Mouse (Mus musculus) erythroblast, adult 5-6 weeks (primary cell): ENCODE data around the gene Poc1b. TPM values are rescaled to one million over a fixed set of nuclear protein-coding genes. Genes with fewer than 3 reads are reported as not detected.

Experiments used
- ATAC-seq: replicated peaks from 2 replicates; pipeline ENCODE4 v1.8.0; 2016; ENCODE audit warnings: moderate number of reproducible peaks, mild to moderate bottlenecking, moderate TSS enrichment, inconsistent platforms; ENCODE audit not compliant: poor library complexity, low FRiP score, severe bottlenecking
- total RNA-seq, 2 experiments: library from RNA; stranded (forward) in 1 of 2; stranded (reverse) in 1 of 2; fragments of 150-400 nt in 1 of 2; fragments of 200-764, 138-1000 nt in 1 of 2; gene quantifications; 2 replicates each; pipeline versions ENCODE4 v1.2.3 to v1.2.4; 2015 to 2017; ENCODE audit warnings: low replicate concordance in 2 of 2

Poc1b gene
- total RNA-seq, 2 experiments from 2014 or later: 3.7 to 18.6 TPM

DNA sequence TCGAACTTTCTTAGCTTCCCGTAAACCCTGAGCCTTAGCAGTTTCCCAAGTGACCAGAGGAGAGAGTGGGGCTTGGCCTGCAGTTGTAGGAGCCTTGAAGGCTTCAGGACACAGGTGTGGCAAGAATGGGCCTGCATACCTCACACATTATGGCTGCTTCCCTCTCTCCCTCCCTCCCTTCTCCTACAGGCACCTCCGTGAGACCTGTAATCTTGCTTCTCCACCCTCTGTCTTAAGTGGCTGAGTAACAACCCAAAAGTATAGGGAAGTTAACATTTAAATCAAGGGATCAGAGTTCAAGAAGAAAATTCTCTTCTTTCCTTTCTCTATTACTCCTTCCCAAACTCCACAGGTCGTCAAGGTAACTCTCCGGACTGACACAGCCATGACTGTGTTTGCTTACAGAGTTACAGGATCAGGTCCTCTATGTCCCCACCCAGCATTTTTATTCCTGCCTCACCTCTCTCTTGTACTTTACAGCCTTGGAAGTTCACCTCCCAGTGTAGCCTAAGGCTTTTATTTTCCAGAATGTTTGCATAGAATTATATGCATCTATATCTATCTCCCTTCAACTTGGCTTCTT, 137.2 kb downstream of the Poc1b start:
- no peak for ATAC-seq

GRCm38 (mm10) chr10:99244655-99245260, 137.9 kb downstream of the Poc1b start:
- ATAC-seq: no peak

- ATAC-seq: no peak
Observed at GRCm38 (mm10) chr10:99246797-99247508, 140.1 kb downstream of the Poc1b start.

Other genes starting within 250 kb of the Poc1b start
- gene Atp2b1, start 192.6 kb upstream of the Poc1b start, total RNA-seq (2015; ENCODE audit: low replicate concordance): 11.1 and 19.4 TPM in 2 replicates
- gene Atp2b1, start 192.6 kb upstream of the Poc1b start, total RNA-seq (2017; ENCODE audit: low replicate concordance): 20.5 and 22.9 TPM in 2 replicates
- gene Galnt4, start 1.1 kb downstream of the Poc1b start, total RNA-seq (2015; ENCODE audit: low replicate concordance): 2.5 TPM in 2 replicates
- gene Galnt4, start 1.1 kb downstream of the Poc1b start, total RNA-seq (2017; ENCODE audit: low replicate concordance): 2.2 and 4.4 TPM in 2 replicates
- not detected in 2 replicates for gene Phxr2, start 19.3 kb downstream of the Poc1b start, total RNA-seq (2015; ENCODE audit: low replicate concordance)
- not detected in 2 replicates for gene Phxr2, start 19.3 kb downstream of the Poc1b start, total RNA-seq (2017; ENCODE audit: low replicate concordance)
- 9.4 and 15.6 TPM in 2 replicates for gene Dusp6, start 156.2 kb downstream of the Poc1b start, total RNA-seq (2015; ENCODE audit: low replicate concordance)
- gene Dusp6, start 156.2 kb downstream of the Poc1b start, total RNA-seq (2017; ENCODE audit: low replicate concordance): 7.9 and 13.7 TPM in 2 replicates